Mouse (Mus musculus): ENCODE results near the gene Tm9sf1. TPM values are rescaled to one million over a fixed set of nuclear protein-coding genes. Genes with fewer than 3 reads are reported as not detected.

Gene Tm9sf1
- polyA plus RNA-seq, 1 experiment: 91.7 TPM

GRCm38 (mm10) chr14:55637795-55638194, 5.8 kb downstream of the Tm9sf1 start, which contains the start of gene Gm49378:
Gm49378 (minus strand) TSS chr14:55637895.
- no peak for DNase-seq
- H3K4me1 ChIP-seq (ENCODE audit: control insufficient read depth, insufficient read depth, low read length): peaks cover 10% of the 10 kb centered on the region
- no peak within 1 kb of the TSS for H3K4me3 ChIP-seq (replicated peaks; ENCODE audit: extremely low read depth, low read depth, low read length)
- TF ChIP-seq CTCF (IDR thresholded peaks at IDR 0.05; ENCODE audit: insufficient read depth, low read length) (no peak), POLR2A (IDR thresholded peaks at IDR 0.05; ENCODE audit: borderline replicate concordance, extremely low read depth, low read depth, low read length) (no peak)
- WGBS: 93% methylated on average over 9 of the region's 9 CpGs

GRCm38 (mm10) chr14:55635523-55636007, 8.0 kb downstream of the Tm9sf1 start, which contains the start of gene Ipo4:
Ipo4 (minus strand) TSS chr14:55635957.
- WGBS: under 1% methylated on average over 33 of the region's 33 CpGs
- Histone ChIP-seq H3K4me3 (replicated peaks; ENCODE audit: extremely low read depth, low read depth, low read length) (peak within 1 kb of the TSS; percentile 75), H3K4me1 (ENCODE audit: control insufficient read depth, insufficient read depth, low read length) (peaks cover 5% of the 10 kb centered on the region)
- TF ChIP-seq CTCF (IDR thresholded peaks at IDR 0.05; ENCODE audit: insufficient read depth, low read length): no peak
- peak; percentile 86; the same call in 1 of the 2 replicates for TF ChIP-seq POLR2A (IDR thresholded peaks at IDR 0.05; ENCODE audit: borderline replicate concordance, extremely low read depth, low read depth, low read length)
- peak; percentile 81 for DNase-seq

GRCm38 (mm10) chr14:55634874-55635522, 8.6 kb downstream of the Tm9sf1 start:
- TF ChIP-seq POLR2A (IDR thresholded peaks at IDR 0.05; ENCODE audit: borderline replicate concordance, extremely low read depth, low read depth, low read length): no peak
- TF ChIP-seq CTCF (IDR thresholded peaks at IDR 0.05; ENCODE audit: insufficient read depth, low read length): no peak
- 6% methylated on average over 23 of the region's 23 CpGs for WGBS
- Histone ChIP-seq H3K4me3 (replicated peaks; ENCODE audit: extremely low read depth, low read depth, low read length) (peak overlapping the region; percentile 75), H3K4me1 (ENCODE audit: control insufficient read depth, insufficient read depth, low read length) (peaks cover 5% of the 10 kb centered on the region)
- DNase-seq: no peak

GRCm38 (mm10) chr14:55629312-55629711, 14.3 kb downstream of the Tm9sf1 start:
- Histone ChIP-seq H3K4me3 (replicated peaks; ENCODE audit: extremely low read depth, low read depth, low read length) (no peak overlapping the region), H3K4me1 (ENCODE audit: control insufficient read depth, insufficient read depth, low read length) (no peaks in the 10 kb centered on the region)
- TF ChIP-seq POLR2A (IDR thresholded peaks at IDR 0.05; ENCODE audit: borderline replicate concordance, extremely low read depth, low read depth, low read length): no peak
- TF ChIP-seq CTCF (IDR thresholded peaks at IDR 0.05; ENCODE audit: insufficient read depth, low read length): peak; percentile 90
- DNase-seq: peak; percentile 64
- WGBS: 45% methylated on average over 5 of the region's 5 CpGs

GRCm38 (mm10) chr14:55628077-55628827, 15.4 kb downstream of the Tm9sf1 start:
- WGBS: 86% methylated on average over 27 of the region's 27 CpGs
- Histone ChIP-seq H3K4me3 (replicated peaks; ENCODE audit: extremely low read depth, low read depth, low read length) (no peak overlapping the region), H3K4me1 (ENCODE audit: control insufficient read depth, insufficient read depth, low read length) (no peaks in the 10 kb centered on the region)
- TF ChIP-seq POLR2A (IDR thresholded peaks at IDR 0.05; ENCODE audit: borderline replicate concordance, extremely low read depth, low read depth, low read length) (no peak), CTCF (IDR thresholded peaks at IDR 0.05; ENCODE audit: insufficient read depth, low read length) (no peak)
- DNase-seq: no peak

GRCm38 (mm10) chr14:55618486-55619195, 25.0 kb downstream of the Tm9sf1 start:
- DNase-seq: no peak
- TF ChIP-seq CTCF (IDR thresholded peaks at IDR 0.05; ENCODE audit: insufficient read depth, low read length): no peak
- H3K4me1 ChIP-seq (ENCODE audit: control insufficient read depth, insufficient read depth, low read length): 0 out of 2 replicates have a peak, but pooled peaks cover 2% of the 10 kb centered on the region
- peak overlapping the region; percentile 18 for H3K4me3 ChIP-seq (replicated peaks; ENCODE audit: extremely low read depth, low read depth, low read length)
- WGBS: 31% methylated on average over 22 of the region's 22 CpGs

- H3K4me1 ChIP-seq (ENCODE audit: control insufficient read depth, insufficient read depth, low read length): 0 out of 2 replicates have a peak, but pooled peaks cover 2% of the 10 kb centered on the region
- peak within 1 kb of the TSS; percentile 18 for H3K4me3 ChIP-seq (replicated peaks; ENCODE audit: extremely low read depth, low read depth, low read length)
- DNase-seq: no peak
- no peak for TF ChIP-seq POLR2A (IDR thresholded peaks at IDR 0.05; ENCODE audit: borderline replicate concordance, extremely low read depth, low read depth, low read length)
- TF ChIP-seq CTCF (IDR thresholded peaks at IDR 0.05; ENCODE audit: insufficient read depth, low read length): 0 out of 2 replicates have a peak, but pooled peaks have one; percentile 11
- WGBS: 23% methylated on average over 21 of the region's 21 CpGs
These were observed 25.8 kb downstream of the Tm9sf1 start, which contains the start of gene Rec8 for GRCm38 (mm10) chr14:55617822-55618221. Rec8 (plus strand) TSS chr14:55618037.

GRCm38 (mm10) chr14:55616844-55617243, 26.8 kb downstream of the Tm9sf1 start:
- TF ChIP-seq POLR2A (IDR thresholded peaks at IDR 0.05; ENCODE audit: borderline replicate concordance, extremely low read depth, low read depth, low read length) (no peak), CTCF (IDR thresholded peaks at IDR 0.05; ENCODE audit: insufficient read depth, low read length) (no peak)

GRCm38 (mm10) chr14:55615876-55616275, 27.7 kb downstream of the Tm9sf1 start:
- H3K4me1 ChIP-seq (ENCODE audit: control insufficient read depth, insufficient read depth, low read length): 0 out of 2 replicates have a peak, but pooled peaks cover 2% of the 10 kb centered on the region
- no peak overlapping the region for H3K4me3 ChIP-seq (replicated peaks; ENCODE audit: extremely low read depth, low read depth, low read length)
- TF ChIP-seq POLR2A (IDR thresholded peaks at IDR 0.05; ENCODE audit: borderline replicate concordance, extremely low read depth, low read depth, low read length) (no peak), CTCF (IDR thresholded peaks at IDR 0.05; ENCODE audit: insufficient read depth, low read length) (no peak)
- WGBS: 45% methylated on average over 2 of the region's 2 CpGs
- DNase-seq: no peak

More at GRCm38 (mm10) chr14:55616844-55617243, 26.8 kb downstream of the Tm9sf1 start:
- WGBS: 74% methylated on average over 2 of the region's 2 CpGs
- Histone ChIP-seq H3K4me3 (replicated peaks; ENCODE audit: extremely low read depth, low read depth, low read length) (no peak overlapping the region), H3K4me1 (ENCODE audit: control insufficient read depth, insufficient read depth, low read length) (0 out of 2 replicates have a peak, but pooled peaks cover 2% of the 10 kb centered on the region)
- DNase-seq: no peak

Measured in lung, adult 2 months (tissue).